Mouse (Mus musculus): ENCODE results near the gene Dgkz. TPM values are rescaled to one million over a fixed set of nuclear protein-coding genes. Genes with fewer than 3 reads are reported as not detected.

The Dgkz gene
- polyA plus RNA-seq, 1 experiment from 2014 or later = 57.5 TPM

DNA sequence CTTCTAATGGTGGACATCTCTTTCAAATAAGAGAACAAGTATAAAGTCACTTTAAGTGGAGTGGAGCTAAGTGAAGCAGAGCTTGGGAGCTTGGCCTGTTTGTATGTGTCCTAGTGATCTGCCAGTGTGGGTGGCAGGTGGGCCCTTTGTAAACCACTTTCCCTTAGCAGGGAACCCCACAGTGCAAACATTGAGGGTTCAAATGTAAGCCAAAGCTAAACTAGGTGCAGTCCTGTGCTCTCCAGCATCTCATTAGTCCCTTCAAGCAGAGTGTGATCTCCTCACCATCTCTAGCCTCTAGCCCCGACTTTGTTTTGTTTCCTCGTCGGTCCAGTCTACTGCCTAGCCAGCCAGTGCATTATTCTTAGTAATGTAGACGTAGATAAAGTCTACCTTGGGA is 91.0 kb downstream of the Dgkz start:
- Histone ChIP-seq H3K9ac (ENCODE audit: low read depth, low read length) (no peak overlapping the region), H3K36me3 (ENCODE audit: control insufficient read depth, insufficient read depth, low read length) (peaks cover 14% of the 10 kb centered on the region; the same call in 1 of the 2 replicates), H3K4me1 (ENCODE audit: control insufficient read depth, insufficient read depth, low read length) (no peaks in the 10 kb centered on the region), H3K4me2 (replicated peaks; ENCODE audit: low read depth, low read length) (no peak overlapping the region), H3K9me3 (ENCODE audit: control insufficient read depth, low read length) (no peaks in the 10 kb centered on the region), H3K27me3 (ENCODE audit: control insufficient read depth, insufficient read depth, low read length) (no peaks in the 10 kb centered on the region), H3K4me3 (ENCODE audit: low read length) (no peak overlapping the region), H3K27ac (ENCODE audit: low read depth, low read length) (no peak overlapping the region)
- WGBS = 84% methylated on average over 4 of the region's 4 CpGs
- ATAC-seq (ENCODE audit: low FRiP score, low TSS enrichment) = no peak

- H3K4me3 ChIP-seq (ENCODE audit: low read length) = no peak overlapping the region
- no peaks in the 10 kb centered on the region for H3K27me3 ChIP-seq (ENCODE audit: control insufficient read depth, insufficient read depth, low read length)
- WGBS = 85% methylated on average over 4 of the region's 4 CpGs
- peaks cover 14% of the 10 kb centered on the region; the same call in 1 of the 2 replicates for H3K36me3 ChIP-seq (ENCODE audit: control insufficient read depth, insufficient read depth, low read length)
- H3K4me1 ChIP-seq (ENCODE audit: control insufficient read depth, insufficient read depth, low read length) = no peaks in the 10 kb centered on the region
- ATAC-seq (ENCODE audit: low FRiP score, low TSS enrichment) = no peak
- H3K9me3 ChIP-seq (ENCODE audit: control insufficient read depth, low read length) = no peaks in the 10 kb centered on the region
- no peak overlapping the region for H3K9ac ChIP-seq (ENCODE audit: low read depth, low read length)
- no peak overlapping the region for H3K4me2 ChIP-seq (replicated peaks; ENCODE audit: low read depth, low read length)
- H3K27ac ChIP-seq (ENCODE audit: low read depth, low read length) = no peak overlapping the region
Measured at GRCm38 (mm10) chr2:91883961-91884360, 91.7 kb downstream of the Dgkz start.

Small RNA genes lying within 50 kb of the gene (microRNA-seq; reads per million reads assigned to microRNA genes)
- gene Mir6999 = not detected

Other genes with a start within 250 kb of the Dgkz start
- 13.3 and 20.3 TPM in 2 replicates for gene Ambra1, start 245.7 kb downstream of the Dgkz start, polyA plus RNA-seq (2014; fragmentation: Nextera tagmentation; extraction: Ambion mirVana)
- not detected in 2 replicates for gene Chrm4, start 48.6 kb downstream of the Dgkz start, polyA plus RNA-seq (2014; fragmentation: Nextera tagmentation; extraction: Ambion mirVana)
- 1,361 and 1,922 TPM in 2 replicates for gene Mdk, start 43.6 kb downstream of the Dgkz start, polyA plus RNA-seq (2014; fragmentation: Nextera tagmentation; extraction: Ambion mirVana)
- gene Gm9821, start 30.2 kb downstream of the Dgkz start, polyA plus RNA-seq (2014; fragmentation: Nextera tagmentation; extraction: Ambion mirVana) = 0.31 and 0.49 TPM in 2 replicates
- gene Creb3l1, start 48.6 kb upstream of the Dgkz start, polyA plus RNA-seq (2014; fragmentation: Nextera tagmentation; extraction: Ambion mirVana) = 11.1 and 15.0 TPM in 2 replicates
- 25.3 and 36.3 TPM in 2 replicates for gene Phf21a, start 117.3 kb upstream of the Dgkz start, polyA plus RNA-seq (2014; fragmentation: Nextera tagmentation; extraction: Ambion mirVana)

Measured in kidney, embryonic 14.5 days (tissue).